Mouse (Mus musculus) embryonic fibroblast, embryonic 13.5 days (primary cell): ENCODE measurements around the gene Rab4b. TPM values are rescaled to one million over a fixed set of nuclear protein-coding genes. Genes with fewer than 3 reads are reported as not detected.

Source experiments
- H3K27ac ChIP-seq: 2 replicates; pipeline ENCODE4 v1.5.1; 2012; ENCODE audit warnings: low read length, control low read depth, inconsistent platforms; ENCODE audit not compliant: insufficient read depth
- H3K4me1 ChIP-seq: 2 replicates; pipeline ENCODE4 v1.6.1; 2011; ENCODE audit warnings: low read length; ENCODE audit not compliant: control insufficient read depth, insufficient read depth
- H3K4me3 ChIP-seq: 2 replicates; pipeline ENCODE4 v1.5.1; 2011; ENCODE audit warnings: mild to moderate bottlenecking, control low read depth, low read length; ENCODE audit not compliant: insufficient read depth
- CTCF ChIP-seq: IDR thresholded peaks from 2 replicates; pipeline ENCODE4 v1.5.1; 2011; ENCODE audit warnings: mild to moderate bottlenecking, control low read depth, low read length, moderate library complexity, borderline replicate concordance; ENCODE audit not compliant: insufficient read depth
- POLR2A ChIP-seq: IDR thresholded peaks from 2 replicates; pipeline ENCODE4 v1.6.1; 2011; ENCODE audit warnings: low read depth, mild to moderate bottlenecking, control low read depth, low read length, moderate library complexity
- polyA plus RNA-seq: library from polyadenylated mRNA; stranded (reverse); fragments of >200 nt; gene quantifications from 2 replicates; pipeline ENCODE4 v1.2.4, GENCODE M21; 2011; ENCODE audit warnings: low read depth; ENCODE audit not compliant: missing spikeins, insufficient read length

Rab4b gene
- polyA plus RNA-seq = 39.9 and 50.0 TPM in 2 replicates

GRCm38 (mm10) chr7:27178324-27179216 is at the start of gene Rab4b:
Gene Rab4b (minus strand): TSS chr7:27178896.
- Histone ChIP-seq H3K27ac (peak within 1 kb of the TSS; percentile 84), H3K4me3 (peak within 1 kb of the TSS; percentile 82), H3K4me1 (no peaks in the 10 kb centered on the region)
- TF ChIP-seq POLR2A (peak; percentile 80), CTCF (no peak)

- TF ChIP-seq POLR2A (peak; percentile 98), CTCF (no peak)
- peak within 1 kb of the TSS; percentile 64 for H3K4me3 ChIP-seq
- peaks cover 18% of the 10 kb centered on the region for H3K4me1 ChIP-seq
- H3K27ac ChIP-seq = peak within 1 kb of the TSS; percentile 84
Measured at GRCm38 (mm10) chr7:27228281-27228821, 49.7 kb upstream of the Rab4b start, which contains the start of gene Itpkc. Gene Itpkc (minus strand): TSS chr7:27228661.

- TF ChIP-seq CTCF (no peak), POLR2A (no peak)
- H3K27ac ChIP-seq = peak overlapping the region; percentile 47
- peaks cover 18% of the 10 kb centered on the region for H3K4me1 ChIP-seq
- peak overlapping the region; percentile 64 for H3K4me3 ChIP-seq
Measured at GRCm38 (mm10) chr7:27227676-27228075, 49.0 kb upstream of the Rab4b start.

GRCm38 (mm10) chr7:27227276-27227675 is 48.6 kb upstream of the Rab4b start:
- peaks cover 16% of the 10 kb centered on the region; the same call in 1 of the 2 replicates for H3K4me1 ChIP-seq
- TF ChIP-seq POLR2A (no peak), CTCF (no peak)
- peak overlapping the region; percentile 64 for H3K4me3 ChIP-seq
- no peak overlapping the region for H3K27ac ChIP-seq

- Histone ChIP-seq H3K4me1 (peaks cover 16% of the 10 kb centered on the region; the same call in 1 of the 2 replicates), H3K27ac (no peak overlapping the region), H3K4me3 (no peak overlapping the region)
- no peak for TF ChIP-seq POLR2A
- TF ChIP-seq CTCF = no peak
Measured at GRCm38 (mm10) chr7:27224877-27225575, 46.3 kb upstream of the Rab4b start.

GRCm38 (mm10) chr7:27222538-27222937 is 43.8 kb upstream of the Rab4b start:
- TF ChIP-seq POLR2A (no peak), CTCF (no peak)
- H3K4me1 ChIP-seq = peaks cover 16% of the 10 kb centered on the region; the same call in 1 of the 2 replicates
- H3K27ac ChIP-seq = no peak overlapping the region
- no peak overlapping the region for H3K4me3 ChIP-seq

- TF ChIP-seq CTCF (no peak), POLR2A (no peak)
- Histone ChIP-seq H3K4me1 (peaks cover 15% of the 10 kb centered on the region; the same call in 1 of the 2 replicates), H3K27ac (no peak overlapping the region), H3K4me3 (no peak overlapping the region)
Measured at GRCm38 (mm10) chr7:27221939-27222338, 43.2 kb upstream of the Rab4b start.

GRCm38 (mm10) chr7:27219937-27220336 is 41.2 kb upstream of the Rab4b start:
- 0 out of 2 replicates have a peak, but pooled peaks cover 7% of the 10 kb centered on the region for H3K4me1 ChIP-seq
- no peak for TF ChIP-seq POLR2A
- no peak for TF ChIP-seq CTCF
- no peak overlapping the region for H3K4me3 ChIP-seq
- H3K27ac ChIP-seq = no peak overlapping the region

- Histone ChIP-seq H3K4me3 (no peak overlapping the region), H3K4me1 (no peaks in the 10 kb centered on the region), H3K27ac (peak overlapping the region; percentile 70)
- TF ChIP-seq CTCF = no peak
- no peak for TF ChIP-seq POLR2A
Measured at GRCm38 (mm10) chr7:27218586-27218985, 39.9 kb upstream of the Rab4b start.

- TF ChIP-seq CTCF (no peak), POLR2A (no peak)
- H3K27ac ChIP-seq = no peak overlapping the region
- no peaks in the 10 kb centered on the region for H3K4me1 ChIP-seq
- no peak overlapping the region for H3K4me3 ChIP-seq
Measured at GRCm38 (mm10) chr7:27212626-27213025, 33.9 kb upstream of the Rab4b start.
